In the genomic region with DNA sequence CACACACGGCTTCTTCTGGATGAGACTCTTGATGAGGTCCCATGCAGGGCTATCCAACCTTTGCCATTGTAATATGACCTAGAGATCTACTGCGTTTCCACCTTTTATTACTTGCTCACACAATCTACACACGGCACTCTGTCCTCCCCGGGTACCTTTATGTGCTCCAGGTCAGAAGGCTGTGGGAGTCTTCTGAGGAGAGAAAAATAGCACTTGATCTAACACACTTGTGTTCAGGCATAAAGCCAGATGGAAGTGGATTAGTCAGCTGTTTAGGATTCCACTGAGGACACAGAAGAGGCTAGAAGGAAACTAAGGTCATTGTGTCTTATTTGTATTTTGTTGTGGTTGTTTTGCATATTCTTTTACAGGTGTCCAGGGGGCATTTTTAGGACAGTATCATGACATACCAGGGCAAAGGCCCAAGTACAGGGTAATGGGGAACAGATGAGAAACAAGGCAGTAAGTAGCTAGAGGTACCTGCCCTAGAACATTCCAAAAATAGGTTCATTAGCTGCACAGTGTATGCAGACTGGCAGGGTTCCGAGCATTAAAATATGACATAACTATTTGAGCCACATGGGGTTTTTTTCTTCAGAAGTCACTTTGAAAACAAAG, we compare ENCODE assay signal across 18 mouse cellular contexts.
A peak's percentile ranks its signal among the peaks of the same experiment; 100 is the strongest.
DNase-seq lines count a peak whose midpoint lies in the region; ATAC-seq and TF ChIP-seq lines count a peak whose summit lies in the region.
"Had no signal": no experiment of that assay in that cellular context is flagged by ENCODE, and none has a peak within 500 bp of the region (broad histone marks: within the 10 kb centered on the region; RNA-seq: fewer than 3 reads in every experiment).

No protein-coding gene starts in this region.

- no peak overlapping the region for H3K4me3 ChIP-seq in kidney, adult 2 months (ENCODE audit: insufficient read depth, low read depth, low read length)
- H3K4me3 ChIP-seq in myocyte: no peak overlapping the region
- H3K4me3 ChIP-seq: embryonic facial prominence, embryonic 15.5 days; forebrain, embryonic 12.5 days; gastrocnemius, adult 2 months; left cerebral cortex, adult 2 months; limb, embryonic 12.5 days; megakaryocyte, embryonic 14.5 days; neural tube, embryonic 12.5 days had no signal

- H3K36me3 ChIP-seq in kidney, adult 2 months (ENCODE audit: control insufficient read depth, insufficient read depth, low read length): no peaks in the 10 kb centered on the region
- no peaks in the 10 kb centered on the region for H3K36me3 ChIP-seq in myocyte (ENCODE audit: control insufficient read depth, insufficient read depth)
- H3K36me3 ChIP-seq: embryonic facial prominence, embryonic 15.5 days; forebrain, embryonic 12.5 days; limb, embryonic 12.5 days; neural tube, embryonic 12.5 days had no signal

- no peak overlapping the region for H3K27ac ChIP-seq in kidney, adult 2 months (ENCODE audit: insufficient read depth, low read depth, low read length)
- H3K27ac ChIP-seq: embryonic facial prominence, embryonic 15.5 days; forebrain, embryonic 12.5 days; gastrocnemius, adult 2 months; left cerebral cortex, adult 2 months; limb, embryonic 12.5 days; neural tube, embryonic 12.5 days had no signal

- H3K4me1 ChIP-seq in kidney, adult 2 months (ENCODE audit: control insufficient read depth, insufficient read depth, low read length): no peaks in the 10 kb centered on the region
- H3K4me1 ChIP-seq: embryonic facial prominence, embryonic 15.5 days; forebrain, embryonic 12.5 days; megakaryocyte, embryonic 14.5 days; neural tube, embryonic 12.5 days had no signal

- ATAC-seq in cerebellum, adult (ENCODE audit: insufficient number of reproducible peaks, low FRiP score, low TSS enrichment): 0 out of 2 replicates have a peak, but pooled peaks have one; percentile 45
- ATAC-seq: midbrain, embryonic 16.5 days had no signal

- H3ac ChIP-seq in myocyte (ENCODE audit: control insufficient read depth, insufficient read length): no peak overlapping the region

- no peak for TF ChIP-seq POLR2A in kidney, adult 2 months (IDR thresholded peaks at IDR 0.05; ENCODE audit: low read depth, low read length)
- no peak for TF ChIP-seq POLR2A in myocyte (IDR thresholded peaks at IDR 0.05; ENCODE audit: insufficient read length, low read depth)

- DNase-seq in cerebellum, postnatal 14 days: no peak
- peak; percentile 34 for DNase-seq in kidney, adult 2 months
- DNase-seq in kidney, adult 18-20 months: no peak
- peak; percentile 35 for DNase-seq in lung, postnatal 36 days
- DNase-seq in lung, postnatal 4 days: no peak
- no peak for DNase-seq in frontal cortex, postnatal 14 days (ENCODE audit: low spot score in 2 of 2)
- DNase-seq: cerebellum, adult 11-12 months; gastrocnemius, adult 2 months; thymus, postnatal 4 days had no signal

- peak overlapping the region; percentile 21 for H3K4me2 ChIP-seq in myocyte (ENCODE audit: low read depth)
- H3K4me2 ChIP-seq: embryonic facial prominence, embryonic 15.5 days; forebrain, embryonic 12.5 days; limb, embryonic 12.5 days; neural tube, embryonic 12.5 days had no signal

- H3K79me2 ChIP-seq in myocyte (ENCODE audit: control insufficient read depth, insufficient read depth): no peaks in the 10 kb centered on the region

- 44% methylated on average over 5 of the region's 5 CpGs for WGBS in kidney, adult 2 months

- no peaks in the 10 kb centered on the region for H3K27me3 ChIP-seq in kidney, adult 2 months (replicated peaks; ENCODE audit: control insufficient read depth, insufficient read depth, low read length)
- H3K27me3 ChIP-seq in myocyte (ENCODE audit: control insufficient read depth, insufficient read depth, insufficient read length): no peaks in the 10 kb centered on the region
- H3K27me3 ChIP-seq: embryonic facial prominence, embryonic 15.5 days; forebrain, embryonic 12.5 days; limb, embryonic 12.5 days; megakaryocyte, embryonic 14.5 days; neural tube, embryonic 12.5 days had no signal

- no peak for TF ChIP-seq CTCF in kidney, adult 2 months (conservative IDR thresholded peaks at IDR 0.05; ENCODE audit: insufficient read depth, insufficient read length, low read depth, low read length)

TF ChIP-seq in myocyte, 11 proteins besides CTCF, POLR2A, EP300 and RAD21:
- no peak for TF ChIP-seq TCF12 (IDR thresholded peaks at IDR 0.05; ENCODE audit: insufficient read depth, poor library complexity, severe bottlenecking)
- TF ChIP-seq REST (IDR thresholded peaks at IDR 0.05; ENCODE audit: insufficient read depth, insufficient read length): no peak
- TF ChIP-seq MYOG (IDR thresholded peaks at IDR 0.05; ENCODE audit: control insufficient read depth in 1 of 3, insufficient read depth in 1 of 3, insufficient read length in 2 of 3, low read depth in 2 of 3): no peak

Comparison
In these comparisons a context has a peak if more than half of its experiments do, and no peak if none do; other contexts are left out.
1. DNase-seq: peak in kidney, adult 2 months (single experiment) and lung, postnatal 36 days (single experiment); none in cerebellum, postnatal 14 days (0 of 2), kidney, adult 18-20 months (single experiment), lung, postnatal 4 days (0 of 2) and frontal cortex, postnatal 14 days (0 of 2).